Mouse (Mus musculus) ES-Bruce4 (cell line): ENCODE measurements around the gene Akt1s1.

Experiments used
- CTCF ChIP-seq: IDR thresholded peaks from one replicate; pipeline ENCODE4 v1.8.1; 2011; ENCODE audit warnings: low read depth, low read length
- EP300 ChIP-seq: IDR thresholded peaks from 2 replicates; pipeline ENCODE4 v1.6.1; 2011; ENCODE audit warnings: low read depth, low read length; ENCODE audit not compliant: insufficient read depth
- POLR2A ChIP-seq: IDR thresholded peaks from one replicate; pipeline ENCODE4 v1.8.1; 2011; ENCODE audit warnings: low read length; ENCODE audit not compliant: insufficient read depth

DNA sequence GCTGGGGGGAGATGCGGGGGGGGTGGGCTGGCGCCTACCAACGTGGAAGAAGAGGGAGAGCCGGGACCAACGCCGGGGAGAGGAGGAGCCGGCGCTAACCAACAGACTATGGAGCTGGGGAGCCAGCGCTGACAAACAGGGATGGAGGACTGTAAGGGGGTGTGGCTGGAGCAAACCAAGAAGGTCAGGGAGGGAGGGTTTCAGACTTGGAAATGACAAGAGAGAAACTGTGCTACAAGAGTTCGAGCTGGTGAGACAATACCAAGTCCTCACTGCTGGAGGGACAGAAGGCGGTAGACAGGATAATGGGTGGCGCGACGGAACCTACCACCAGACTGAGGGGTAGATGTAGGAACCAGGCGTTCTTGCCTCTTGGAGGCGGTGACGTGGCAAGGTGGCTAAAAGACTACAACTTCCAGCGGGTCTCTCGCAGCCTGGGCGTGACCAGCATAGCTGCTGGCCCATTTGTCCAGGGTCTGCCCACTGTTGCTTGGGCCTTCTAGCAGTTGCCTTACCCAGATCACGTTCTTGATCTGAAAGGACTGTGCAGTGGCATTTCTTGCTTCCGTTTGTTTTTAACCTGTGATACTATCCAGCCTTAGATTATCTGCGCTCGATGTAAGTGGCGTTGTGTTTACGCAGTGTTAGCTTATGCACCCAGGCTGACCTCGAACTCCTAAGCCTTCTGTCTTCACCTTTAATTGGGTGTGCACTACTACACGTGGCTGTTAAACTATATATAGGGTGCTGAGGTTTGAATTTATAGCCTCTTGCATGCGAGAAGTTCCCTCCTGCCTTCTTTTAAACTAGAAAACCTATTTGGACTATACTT lies 21.1 kb downstream of the Akt1s1 start, which contains the start of gene Ptov1:
- TF ChIP-seq CTCF (no peak), POLR2A (peak; percentile 32), EP300 (peak; percentile 41; the same call in 1 of the 2 replicates)
